Mouse (Mus musculus) liver, adult 2 months (tissue): ENCODE data around the gene Psen1.

Source experiments
- CTCF ChIP-seq: fragments of 200-500 bp; IDR thresholded peaks from 2 replicates; pipeline ENCODE4 v1.5.1; 2011; ENCODE audit warnings: low read depth, low read length, control low read depth
- POLR2A ChIP-seq: fragments of 200-500 bp; IDR thresholded peaks from 2 replicates; pipeline ENCODE4 v1.6.1; 2011; ENCODE audit warnings: low read length, control low read depth; ENCODE audit not compliant: insufficient read depth; ENCODE audit errors: extremely low read depth

- TF ChIP-seq POLR2A (no peak), CTCF (no peak)
Observed at GRCm38 (mm10) chr12:83742834-83743233, 54.9 kb downstream of the Psen1 start.
